Mouse (Mus musculus) gastrocnemius, postnatal 25 days (tissue): ENCODE results near the gene Aldoc. TPM values are rescaled to one million over a fixed set of nuclear protein-coding genes. Genes with fewer than 3 reads are reported as not detected.
"Not testable (repeated sequence)": the region's sequence is repeated elsewhere in the genome, so short reads cannot be mapped to it uniquely, and the experiment has no call there.

Experiments used
- DNase-seq: peaks from one replicate; pipeline ENCODE4 v3.0.0; 2022
- long read RNA-seq, 2 experiments: library from polyadenylated mRNA; stranded (forward); transcript quantifications; one replicate each; pipeline ENCODE4 v2.0.0; 2021
- total RNA-seq, 2 experiments: library from RNA; stranded (reverse); gene quantifications; 1 replicate in 1 of 2; 2 replicates in 1 of 2; pipeline ENCODE4 v1.2.3; 2021

The Aldoc gene
- 1 to 10 TPM; 2.5 to 2.6 TPM for total RNA-seq
- long read RNA-seq, experiment 1, partial matches to known transcripts: 0 of 1 reads
- long read RNA-seq, experiment 1, other reads (novel, unspliced or antisense): 0 of 1 reads
- long read RNA-seq, experiment 2, transcript Aldoc-201 (9 exons, 2,786 nt): major isoform, 5 of 6 reads
- long read RNA-seq, experiment 2, partial matches to known transcripts: 0 of 6 reads
- long read RNA-seq, experiment 2, other reads (novel, unspliced or antisense): 1 of 6 reads

- DNase-seq: peak; percentile 69
Observed at GRCm38 (mm10) chr11:78322860-78323259, at the start of gene Aldoc. TSS of gene Aldoc (plus strand) at chr11:78322968.

- DNase-seq: no peak
Observed at GRCm38 (mm10) chr11:78275596-78275995, 47.2 kb upstream of the Aldoc start.

- not testable (repeated sequence) for DNase-seq
Observed at GRCm38 (mm10) chr11:78276169-78276568, 46.6 kb upstream of the Aldoc start.

GRCm38 (mm10) chr11:78278853-78279252, 43.9 kb upstream of the Aldoc start:
- DNase-seq: no peak

- DNase-seq: no peak
Observed at GRCm38 (mm10) chr11:78279586-78279985, 43.2 kb upstream of the Aldoc start.

GRCm38 (mm10) chr11:78289146-78289763, 33.5 kb upstream of the Aldoc start:
- no peak for DNase-seq

- no peak for DNase-seq
Observed at GRCm38 (mm10) chr11:78290654-78291053, 32.1 kb upstream of the Aldoc start, which contains the start of gene BC030499. TSS of gene BC030499 (plus strand) at chr11:78290841.

GRCm38 (mm10) chr11:78294585-78294984, 28.2 kb upstream of the Aldoc start:
- DNase-seq: no peak

- no peak for DNase-seq
Observed at GRCm38 (mm10) chr11:78300917-78301316, 21.9 kb upstream of the Aldoc start.

- peak; percentile 90 for DNase-seq
Observed at GRCm38 (mm10) chr11:78301357-78302084, 21.2 kb upstream of the Aldoc start, which contains the start of gene Spag5. TSS of gene Spag5 (plus strand) at chr11:78301529.

GRCm38 (mm10) chr11:78305272-78305671, 17.5 kb upstream of the Aldoc start:
- no peak for DNase-seq

- DNase-seq: no peak
Observed at GRCm38 (mm10) chr11:78310861-78311511, 11.8 kb upstream of the Aldoc start.

- DNase-seq: no peak
Observed at GRCm38 (mm10) chr11:78313662-78314061, 9.1 kb upstream of the Aldoc start.

- DNase-seq: no peak
Observed at GRCm38 (mm10) chr11:78318411-78318810, 4.4 kb upstream of the Aldoc start.

GRCm38 (mm10) chr11:78322076-78322831, 514 bp upstream of the Aldoc start:
- DNase-seq: no peak

- no peak for DNase-seq
Observed at GRCm38 (mm10) chr11:78324000-78324785, 1.4 kb downstream of the Aldoc start.

- no peak for DNase-seq
Observed at GRCm38 (mm10) chr11:78324965-78325364, 2.2 kb downstream of the Aldoc start.

GRCm38 (mm10) chr11:78327215-78327614, 4.4 kb downstream of the Aldoc start:
- DNase-seq: no peak

GRCm38 (mm10) chr11:78327634-78328511, 5.1 kb downstream of the Aldoc start, which contains the start of gene Pigs:
TSS of gene Pigs (plus strand) at chr11:78328415.
- peak; percentile 95 for DNase-seq
